Mouse (Mus musculus) left cerebral cortex, postnatal 36 days (tissue): ENCODE measurements around the gene Ubr4. TPM values are rescaled to one million over a fixed set of nuclear protein-coding genes. Genes with fewer than 3 reads are reported as not detected.
A peak's percentile ranks its signal among the peaks of the same experiment; 100 is the strongest.

Experiments used
- DNase-seq, 2 experiments: peaks; one replicate each; pipeline ENCODE4 v3.0.0; 2021 to 2022; ENCODE audit warnings: low spot score in 2 of 2, mixed read lengths in 1 of 2
- intact Hi-C: fragments of 180-260 bp; cut with DNase I; formaldehyde crosslinking; loops from one replicate; pipeline ENCODE4 v1.15.1; 2025
- total RNA-seq, 2 experiments: library from RNA; stranded (reverse); gene quantifications; 2 replicates each; pipeline ENCODE4 v1.2.3; 2021

The Ubr4 gene
- 100 to 1,000 TPM; 155 to 199 TPM for total RNA-seq

DNA sequence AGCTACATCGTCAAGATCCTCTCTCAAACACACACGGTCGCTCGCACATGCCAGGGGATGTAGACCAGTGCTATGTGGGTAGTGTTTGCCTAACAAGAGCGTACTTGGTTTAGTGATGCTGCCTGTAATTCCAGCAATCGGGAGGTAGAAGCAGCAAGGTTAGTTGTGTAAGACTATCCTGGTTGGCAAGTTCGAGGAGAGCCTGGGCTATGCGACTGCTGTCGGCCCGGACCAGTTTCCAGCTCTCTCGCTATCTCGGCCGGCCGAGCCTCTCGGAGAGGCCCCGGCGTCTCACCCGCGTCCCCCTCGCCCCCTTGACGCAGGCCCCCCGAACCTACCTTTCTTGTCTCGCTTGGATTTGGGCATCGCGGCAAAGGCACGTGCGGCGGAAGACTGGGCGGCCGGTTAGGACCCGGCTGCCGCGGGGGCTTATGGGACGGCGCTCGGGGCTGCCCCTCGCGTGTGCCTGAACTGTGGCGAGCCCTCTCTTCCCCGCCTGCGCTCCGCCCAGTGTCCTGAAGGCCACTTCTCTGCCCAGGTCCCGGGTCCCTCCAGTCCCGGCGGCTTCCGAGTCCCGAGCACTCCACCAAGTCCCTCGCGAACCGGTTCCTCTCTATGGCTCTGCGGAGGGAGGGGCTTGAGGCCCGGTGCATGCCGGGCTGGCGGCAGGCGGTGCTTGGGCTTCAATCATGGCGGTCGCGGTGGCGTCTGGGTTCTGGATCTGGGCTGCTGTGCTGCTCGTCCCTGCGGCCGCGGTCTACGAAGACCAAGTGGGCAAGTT is at the start of gene Ubr4, which contains the start of the genes Mrto4 and Emc1:
Gene Ubr4 (plus strand): TSS at position 679 of the 781 bp plus-strand sequence.
Gene Mrto4 (minus strand): TSS at position 646 of the 781 bp plus-strand sequence.
Gene Emc1 (plus strand): TSS at position 657 of the 781 bp plus-strand sequence.
- intact Hi-C loops: loop anchor here (1.0 to 2.0 kb wide), 2 partner anchors 28 to 41 kb away; partner anchors contain the start of genes Akr7a5 and Pqlc2
- peak; percentile 89 to 90 for DNase-seq

DNA sequence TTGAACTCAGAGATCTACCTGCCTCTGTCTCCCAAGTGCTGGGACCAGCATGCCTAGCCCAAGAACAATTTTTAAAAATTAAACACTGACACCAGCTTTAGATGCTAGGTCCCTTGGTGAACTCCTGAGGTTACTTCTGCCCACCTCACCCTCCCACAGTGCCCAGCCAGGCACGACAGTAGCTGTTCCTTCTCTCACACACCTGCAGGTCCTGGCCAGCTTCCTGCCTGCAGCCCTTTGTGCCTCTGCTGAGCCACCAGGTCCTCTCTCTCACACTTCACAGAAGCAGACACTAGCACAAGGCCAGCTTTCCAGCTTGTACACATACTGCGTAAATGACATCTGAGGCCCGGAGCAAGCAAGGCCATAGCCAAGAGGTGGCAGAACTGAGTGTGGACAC is 46.9 kb upstream of the Ubr4 start:
- no peak for DNase-seq
- intact Hi-C loops: no loop called here

DNA sequence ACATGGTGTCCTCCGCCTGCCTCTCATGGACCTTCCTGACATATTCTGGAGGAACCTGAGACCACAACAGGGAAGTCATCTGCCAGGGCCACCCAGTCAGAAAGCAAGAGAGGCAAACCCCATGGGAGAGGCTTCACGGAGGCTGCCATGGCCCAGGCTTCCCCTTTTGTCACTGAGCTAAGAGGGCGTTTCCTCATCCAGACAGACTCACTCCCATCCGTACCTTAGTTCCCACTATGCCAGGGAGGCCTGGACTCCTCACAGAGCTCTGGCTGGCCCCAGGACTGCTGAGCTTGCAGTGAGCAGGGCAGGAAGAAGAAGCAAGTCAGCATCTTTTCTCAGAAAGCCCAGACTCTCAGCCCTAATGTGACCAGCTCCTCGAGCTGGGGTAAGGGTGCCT is 44.5 kb upstream of the Ubr4 start:
- no peak for DNase-seq
- intact Hi-C loops: no loop called here

DNA sequence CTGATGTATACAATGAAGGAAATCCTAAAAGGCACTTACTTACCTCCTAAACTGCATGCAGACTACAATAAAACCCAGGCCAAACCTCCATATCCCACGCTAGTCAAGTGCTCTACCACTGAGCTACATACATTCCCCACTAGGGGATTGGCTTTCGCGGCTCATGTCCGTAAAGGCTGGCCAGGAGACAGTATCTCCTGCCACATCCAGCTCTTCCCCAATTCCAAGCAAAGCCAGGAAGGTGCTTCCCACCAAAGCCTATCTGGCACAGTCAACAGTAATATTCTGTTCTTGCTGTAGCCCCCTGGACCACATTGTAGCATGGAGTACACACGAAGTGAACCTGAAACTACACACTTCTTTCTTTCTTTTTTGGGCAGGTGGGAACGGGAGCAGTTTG is 42.8 kb upstream of the Ubr4 start:
- DNase-seq: no peak
- intact Hi-C loops: loop anchor here (2.0 kb wide), 1 partner anchor 43 kb away; the partner anchor contains the start of genes Emc1, Mrto4 and Ubr4

DNA sequence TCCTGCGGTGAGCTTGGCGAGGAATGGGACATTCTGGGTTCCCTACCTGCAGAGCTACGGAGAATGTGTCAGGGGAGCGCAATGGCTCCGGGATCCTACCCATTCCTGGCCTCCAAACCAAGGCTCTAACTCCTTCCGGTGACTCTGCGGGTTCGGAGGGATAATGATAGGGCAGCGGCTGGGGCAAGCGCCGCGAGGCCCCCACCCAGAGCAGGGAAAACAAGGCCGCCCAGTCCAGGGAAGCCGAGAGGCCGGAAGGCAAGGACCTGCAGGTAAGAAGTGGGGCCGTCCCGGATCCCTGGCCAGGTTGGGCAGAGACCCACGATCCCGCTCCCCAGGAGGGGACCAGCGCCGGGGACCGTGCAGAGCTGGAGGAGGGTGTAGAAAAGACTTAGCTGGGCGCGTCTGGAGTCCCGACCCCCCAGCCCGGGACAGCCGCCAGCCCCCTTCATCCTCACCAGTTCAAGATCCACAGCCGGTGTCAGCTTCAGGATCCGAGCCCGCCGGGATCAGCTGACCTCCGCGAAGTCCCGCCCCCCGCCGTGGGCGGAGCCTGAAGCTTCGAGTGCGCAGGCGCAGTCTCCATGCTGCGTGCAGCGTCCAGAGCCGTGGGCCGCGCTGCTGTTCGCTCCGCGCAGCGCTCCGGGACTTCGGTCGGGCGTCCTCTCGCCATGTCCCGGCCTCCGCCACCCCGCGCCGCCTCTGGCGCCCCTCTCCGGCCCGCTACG is 42.1 kb upstream of the Ubr4 start, which contains the start of the genes Pqlc2 and Akr7a5:
Gene Pqlc2 (minus strand): TSS at position 538 of the 728 bp plus-strand sequence.
Gene Akr7a5 (plus strand): TSS at position 574 of the 728 bp plus-strand sequence.
- intact Hi-C loops: loop anchor here (2.0 kb wide), 1 partner anchor 42 kb away; the partner anchor contains the start of genes Emc1, Mrto4 and Ubr4
- DNase-seq: peak; percentile 96 to 98

DNA sequence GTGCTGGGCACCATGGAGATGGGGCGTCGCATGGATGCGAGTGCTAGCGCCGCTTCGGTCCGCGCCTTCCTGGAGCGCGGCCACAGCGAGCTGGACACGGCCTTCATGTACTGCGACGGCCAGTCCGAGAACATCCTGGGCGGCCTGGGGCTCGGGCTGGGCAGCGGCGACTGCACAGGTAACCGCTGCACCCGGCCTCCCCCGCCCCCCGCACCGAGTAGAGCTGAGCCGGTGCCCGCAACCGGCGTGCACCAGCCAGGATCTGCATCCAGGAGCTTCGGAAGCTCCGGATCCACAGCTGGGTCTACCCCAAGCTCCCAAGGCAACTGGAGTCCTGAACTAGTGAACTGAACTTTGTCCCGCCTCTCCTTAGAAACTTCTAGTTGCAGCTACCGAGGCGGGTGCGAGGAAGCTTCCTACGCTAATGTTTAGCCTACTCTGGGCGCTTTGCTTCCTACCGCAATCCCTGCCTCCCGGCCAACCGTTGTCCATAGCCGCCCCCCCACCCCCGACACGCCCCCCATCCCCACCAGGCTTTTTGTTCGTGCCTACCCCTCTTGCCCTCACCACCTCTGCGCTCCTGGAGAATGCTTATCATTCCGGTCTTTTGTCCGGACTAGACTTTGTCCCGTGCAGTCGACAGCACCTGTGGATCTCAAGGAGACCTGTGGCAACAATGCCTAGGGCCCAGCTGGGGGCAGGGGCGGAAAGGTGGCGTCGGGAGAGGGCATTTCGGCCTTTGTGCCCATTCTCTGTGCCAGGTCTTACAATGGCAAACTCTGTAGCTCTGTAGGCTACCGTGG is 41.3 kb upstream of the Ubr4 start:
- DNase-seq: no peak
- intact Hi-C loops: loop anchor here (2.0 kb wide), 1 partner anchor 42 kb away; the partner anchor contains the start of genes Emc1, Mrto4 and Ubr4

DNA sequence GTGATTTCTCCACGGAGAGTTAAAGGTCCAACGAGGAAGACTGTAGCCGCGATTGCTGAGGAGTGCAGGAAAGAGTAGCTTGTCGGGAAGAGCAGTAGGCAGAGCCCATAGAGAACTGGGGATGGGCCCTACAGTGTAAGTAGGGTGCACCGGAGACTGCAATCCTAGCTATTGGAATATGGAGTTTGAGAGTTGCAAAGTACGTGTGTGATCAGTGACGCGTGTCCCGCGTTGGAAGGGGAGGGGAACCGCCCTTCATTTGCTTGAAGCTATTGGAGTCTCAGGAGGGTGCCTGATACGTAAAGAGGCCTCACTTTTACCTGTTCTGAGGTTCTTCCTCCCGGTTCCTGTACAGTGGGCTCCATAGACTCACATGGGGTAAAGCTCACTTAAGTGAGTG is 40.7 kb upstream of the Ubr4 start:
- no peak for DNase-seq
- intact Hi-C loops: loop anchor here (2.0 kb wide), 1 partner anchor 41 kb away; the partner anchor contains the start of genes Emc1, Mrto4 and Ubr4

DNA sequence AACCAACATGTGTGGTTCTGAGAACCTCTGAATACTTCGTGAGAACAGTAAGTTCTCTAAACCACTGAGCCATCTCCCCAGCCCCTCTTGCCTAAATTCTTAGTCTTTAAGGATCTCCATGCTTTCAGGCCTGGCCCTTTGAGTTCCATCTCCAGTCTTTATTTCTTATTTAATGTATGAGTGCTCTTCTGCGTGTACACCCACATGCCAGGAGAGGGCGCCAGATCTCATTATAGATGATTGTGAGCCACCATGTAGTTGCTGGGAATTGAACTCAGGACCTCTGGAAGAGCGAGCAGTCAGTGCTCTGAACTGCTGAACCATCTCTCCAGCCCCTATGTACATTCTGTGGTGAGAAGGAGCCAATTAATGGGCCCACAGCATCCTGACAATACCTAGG is 39.8 kb upstream of the Ubr4 start:
- intact Hi-C loops: no loop called here
- no peak for DNase-seq

DNA sequence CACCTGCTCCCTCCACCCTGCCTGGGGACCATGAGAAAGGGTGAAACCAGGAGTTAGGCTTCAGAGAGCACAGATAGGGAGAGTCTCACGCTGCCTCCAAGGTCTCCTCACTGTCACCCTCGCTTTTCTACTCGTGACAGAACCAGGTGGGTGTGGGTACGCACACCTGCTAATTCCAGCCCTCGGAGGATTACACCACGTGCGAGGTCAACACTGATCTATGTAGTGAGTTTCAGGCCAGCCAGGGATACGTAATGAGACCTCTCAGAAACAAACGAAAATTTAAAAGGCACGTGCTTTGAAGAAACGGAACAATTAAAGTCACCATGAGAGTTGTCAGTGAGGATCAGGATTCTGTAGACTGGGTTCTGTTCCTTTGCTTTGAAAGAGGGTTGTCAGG is 34.0 kb upstream of the Ubr4 start:
- intact Hi-C loops: no loop called here
- DNase-seq: no peak

DNA sequence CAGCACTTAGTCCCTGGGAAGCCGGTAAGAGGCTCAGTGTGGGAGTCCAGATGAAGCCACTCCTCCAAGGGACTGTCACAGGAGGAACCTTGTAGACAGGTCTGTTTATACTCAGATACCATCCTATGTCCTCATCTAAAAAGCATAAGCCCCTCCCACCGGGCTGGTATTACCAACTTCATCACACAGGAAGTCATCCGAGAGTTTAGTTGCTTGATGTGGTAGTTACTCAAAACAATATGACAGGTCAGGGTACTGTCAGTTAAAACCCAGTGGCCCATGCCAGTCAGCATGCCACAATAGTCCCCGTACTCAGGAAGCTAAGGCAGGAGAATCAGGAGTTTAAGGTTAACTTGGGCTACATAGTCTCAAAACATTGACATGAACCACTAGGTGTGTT is 32.7 kb upstream of the Ubr4 start:
- intact Hi-C loops: no loop called here
- DNase-seq: no peak

DNA sequence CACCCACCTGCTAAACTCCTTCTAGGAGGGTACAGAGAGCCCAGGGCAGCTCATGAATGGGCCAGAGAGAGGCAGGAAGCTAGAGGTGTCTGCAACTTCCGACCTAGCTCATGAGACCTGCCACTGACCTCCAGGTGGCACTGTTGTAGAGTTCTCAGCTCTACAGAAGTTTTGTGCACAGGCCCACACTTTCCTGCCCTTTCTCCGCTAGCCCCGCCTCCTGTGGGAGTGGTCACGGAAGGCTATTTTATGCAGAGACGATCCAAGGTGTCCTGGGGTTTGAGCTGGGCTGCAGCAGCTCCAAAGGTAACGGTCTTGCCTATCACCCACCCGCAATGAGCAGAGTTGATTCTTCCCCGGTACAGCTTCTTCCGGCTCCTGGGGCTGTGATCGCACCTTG is 21.8 kb upstream of the Ubr4 start:
- no peak for DNase-seq
- intact Hi-C loops: no loop called here

DNA sequence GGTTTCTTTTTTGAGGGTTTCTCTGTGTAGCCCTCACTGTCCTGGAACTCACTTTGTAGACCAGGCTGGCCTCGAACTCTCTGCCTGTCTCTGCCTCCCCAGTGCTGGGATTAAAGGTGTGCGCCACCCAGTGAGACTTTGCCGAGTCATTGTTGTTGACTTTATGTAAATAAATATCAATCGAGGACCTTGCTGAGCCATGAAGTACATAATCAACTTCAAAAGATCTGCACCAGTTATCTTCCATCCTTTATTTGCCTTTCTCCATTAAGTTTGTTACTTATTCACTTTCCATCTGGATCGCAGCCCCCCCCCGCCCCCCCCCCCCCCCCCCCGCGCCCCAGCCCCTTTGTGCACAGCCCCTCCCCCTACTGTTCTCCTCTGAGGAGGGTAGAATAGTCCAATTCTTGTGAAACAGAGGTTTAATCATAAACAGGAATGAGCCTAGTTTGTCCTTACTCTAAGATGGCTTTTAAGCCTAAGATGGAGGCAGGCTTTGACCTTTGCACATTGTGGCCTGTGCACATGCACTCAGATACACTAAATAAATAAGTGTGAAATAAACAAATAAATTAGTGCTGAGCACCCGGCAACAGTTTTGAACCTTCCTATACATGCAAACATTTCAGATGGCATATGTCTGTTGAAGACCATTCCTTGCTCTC is 17.6 kb upstream of the Ubr4 start:
- no peak for DNase-seq
- intact Hi-C loops: loop anchor here (5.0 kb wide), 1 partner anchor 247 kb away; no protein-coding TSS in a partner anchor

DNA sequence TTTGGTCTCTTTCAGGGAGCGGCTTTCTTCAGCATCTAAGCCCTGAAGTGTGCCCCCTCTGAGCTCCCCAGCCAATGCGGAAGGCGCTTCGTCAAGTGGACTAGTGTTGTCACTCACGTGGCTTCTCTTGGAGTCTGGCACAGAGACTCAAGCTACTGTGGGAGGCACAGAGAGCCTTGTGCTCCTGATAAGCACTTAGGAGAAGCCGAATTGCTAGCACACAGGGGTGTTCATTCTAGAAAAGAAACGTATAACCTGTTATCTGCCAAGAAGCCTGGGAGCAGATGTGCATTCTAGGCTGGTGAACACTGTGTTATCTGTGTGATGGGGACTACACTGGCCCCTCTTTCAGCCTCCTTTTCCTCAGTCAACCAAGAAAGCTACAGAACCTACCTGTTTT is 16.9 kb upstream of the Ubr4 start:
- intact Hi-C loops: loop anchor here (5.0 kb wide), 1 partner anchor 248 kb away; no protein-coding TSS in a partner anchor
- DNase-seq: no peak

DNA sequence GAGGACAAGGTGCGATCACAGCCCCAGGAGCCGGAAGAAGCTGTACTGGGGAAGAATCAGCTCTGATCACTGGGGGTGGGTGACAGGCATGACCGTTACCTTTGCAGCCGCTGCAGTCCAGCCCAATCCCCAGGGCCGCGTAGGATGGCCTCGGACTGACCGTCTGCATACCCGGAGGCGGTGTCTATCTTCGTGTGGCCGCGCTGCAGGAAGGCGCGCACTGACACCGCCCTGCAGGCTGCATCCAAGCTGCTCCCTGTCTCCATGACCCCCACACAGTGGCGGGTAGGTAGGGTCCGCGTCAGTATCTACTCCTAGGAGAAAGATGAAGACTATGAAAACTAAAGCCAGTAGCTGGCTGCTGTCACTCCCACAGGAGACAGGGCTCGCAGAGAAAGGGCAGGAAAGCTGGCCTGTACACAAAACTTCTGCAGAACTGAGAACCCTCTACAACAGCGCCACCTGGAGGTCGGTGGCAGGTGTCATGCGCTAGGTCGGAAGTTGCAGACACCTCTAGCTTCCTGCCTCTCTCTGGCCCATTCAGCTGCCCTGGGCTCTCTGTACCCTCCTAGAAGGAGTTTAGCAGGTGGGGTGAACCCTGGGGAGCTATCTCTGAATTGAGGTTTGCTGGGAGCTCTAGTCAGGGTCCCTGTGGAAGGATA is 15.5 kb upstream of the Ubr4 start:
- peak; percentile 32 to 46 for DNase-seq
- intact Hi-C loops: loop anchor here (5.0 kb wide), 1 partner anchor 250 kb away; no protein-coding TSS in a partner anchor

DNA sequence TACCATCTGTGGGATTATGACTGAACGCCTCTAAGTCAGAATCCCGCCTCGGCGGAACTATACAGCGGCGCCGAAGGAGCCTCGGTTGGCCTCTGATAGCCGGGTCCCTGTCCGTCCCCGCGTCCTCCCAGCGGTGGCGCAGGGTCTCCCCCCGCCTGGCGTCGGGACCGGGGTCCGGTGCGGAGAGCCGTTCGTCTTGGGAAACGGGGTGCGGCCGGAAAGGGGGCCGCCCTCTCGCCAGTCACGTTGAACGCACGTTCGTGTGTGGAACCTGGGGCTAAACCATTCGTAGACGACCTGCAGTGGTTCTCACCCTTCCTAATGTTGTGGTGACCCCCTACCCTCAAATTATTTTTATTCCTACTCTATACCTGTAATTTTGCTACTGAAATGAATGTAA is 14.3 kb upstream of the Ubr4 start:
- DNase-seq: no peak
- intact Hi-C loops: loop anchor here (5.0 kb wide), 1 partner anchor 251 kb away; no protein-coding TSS in a partner anchor

DNA sequence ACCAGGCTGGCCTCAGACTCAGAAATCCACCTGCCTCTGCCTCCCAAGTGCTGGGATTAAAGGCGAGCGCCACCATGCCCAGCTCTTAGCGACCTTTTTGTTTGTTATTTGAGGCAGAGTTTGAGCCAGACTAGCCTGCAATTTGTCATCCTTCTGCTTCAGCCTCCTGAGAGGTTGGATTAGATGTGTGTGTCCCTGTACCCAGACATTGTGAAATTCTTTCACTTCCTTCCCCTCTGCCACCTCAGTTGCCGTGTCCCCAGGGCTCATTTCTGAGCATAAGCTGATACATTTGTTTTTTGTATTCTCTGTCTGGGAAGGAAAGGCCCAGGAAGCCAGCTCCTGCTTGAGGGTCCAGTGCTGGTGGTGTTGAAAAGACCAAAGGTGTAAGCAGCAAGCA is 11.6 kb upstream of the Ubr4 start:
- no peak for DNase-seq
- intact Hi-C loops: no loop called here

DNA sequence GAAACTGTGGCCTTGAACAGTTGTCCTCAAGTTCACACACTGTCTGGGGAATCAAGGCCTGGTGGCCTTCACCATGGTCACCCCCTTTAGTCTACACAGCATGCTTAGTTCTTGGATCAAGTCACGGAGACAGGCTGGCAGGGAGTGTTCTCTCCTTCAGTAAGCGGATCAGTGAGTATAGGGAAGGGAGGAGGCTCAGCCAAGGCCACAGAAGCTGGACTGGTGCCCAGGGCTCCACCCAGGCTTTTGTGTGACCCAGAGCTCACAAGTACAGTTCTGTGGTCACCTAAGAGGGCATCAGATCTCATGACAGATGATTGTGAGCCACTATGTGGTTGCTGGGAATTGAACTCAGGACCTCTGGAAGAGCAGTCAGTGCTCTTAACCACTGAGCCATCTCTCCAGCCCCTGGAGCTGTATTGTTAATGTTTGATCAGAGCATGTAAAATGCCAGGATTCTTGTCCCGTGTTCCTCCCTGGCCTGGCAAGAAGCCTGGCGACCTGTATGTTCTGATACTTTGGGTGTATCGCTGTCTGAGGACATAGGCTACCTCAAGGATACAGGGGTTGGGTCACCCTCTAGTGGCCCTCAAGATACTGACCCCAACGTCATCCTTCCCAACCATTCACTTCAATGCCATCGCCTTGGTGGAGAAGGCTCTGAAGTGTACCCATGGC is 10.7 kb upstream of the Ubr4 start:
- no peak for DNase-seq
- intact Hi-C loops: no loop called here

DNA sequence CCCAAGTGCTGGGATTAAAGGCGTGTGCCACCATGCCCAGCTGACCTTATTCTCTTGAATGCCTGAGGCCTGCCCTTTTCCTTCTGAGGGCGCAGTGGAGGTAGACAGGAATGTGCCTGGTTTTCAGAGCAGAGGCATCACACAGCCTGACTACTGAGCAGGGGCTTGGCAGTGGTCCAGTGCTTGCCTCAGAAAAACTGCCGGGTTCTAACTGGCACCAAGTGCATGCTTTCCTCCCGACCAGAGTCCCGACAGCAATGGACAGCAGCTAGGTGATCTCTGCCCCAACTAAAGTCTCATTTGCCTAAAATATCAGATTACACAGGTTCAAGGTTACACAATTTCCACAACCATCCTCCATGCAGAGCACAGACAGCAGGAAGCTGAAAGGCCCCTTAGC is 8.7 kb upstream of the Ubr4 start:
- peak in 1 of 2 experiments; percentile 16 for DNase-seq
- intact Hi-C loops: no loop called here
